Mouse (Mus musculus): Measurements from ENCODE around the gene Tgfbr3.
"Not testable (repeated sequence)": the region's sequence is repeated elsewhere in the genome, so short reads cannot be mapped to it uniquely, and the experiment has no call there.

The Tgfbr3 gene

GRCm38 (mm10) chr5:107237971-107238426 lies 51.4 kb downstream of the Tgfbr3 start:
- DNase-seq = no peak

- DNase-seq = no peak
Measured at GRCm38 (mm10) chr5:107236975-107237374, 52.5 kb downstream of the Tgfbr3 start.

GRCm38 (mm10) chr5:107236039-107236438 lies 53.4 kb downstream of the Tgfbr3 start:
- no peak for DNase-seq

GRCm38 (mm10) chr5:107233366-107234354 lies 55.8 kb downstream of the Tgfbr3 start:
- DNase-seq = no peak

GRCm38 (mm10) chr5:107230189-107230588 lies 59.2 kb downstream of the Tgfbr3 start:
- no peak for DNase-seq

- DNase-seq = no peak
Measured at GRCm38 (mm10) chr5:107229037-107229436, 60.4 kb downstream of the Tgfbr3 start.

GRCm38 (mm10) chr5:107227580-107227979 lies 61.8 kb downstream of the Tgfbr3 start:
- no peak for DNase-seq

- no peak for DNase-seq
Measured at GRCm38 (mm10) chr5:107224820-107225417, 64.5 kb downstream of the Tgfbr3 start.

- DNase-seq = no peak
Measured at GRCm38 (mm10) chr5:107224151-107224550, 65.3 kb downstream of the Tgfbr3 start.

- DNase-seq = not testable (repeated sequence)
Measured at GRCm38 (mm10) chr5:107223483-107223882, 65.9 kb downstream of the Tgfbr3 start.

- DNase-seq = no peak
Measured at GRCm38 (mm10) chr5:107223029-107223428, 66.4 kb downstream of the Tgfbr3 start.

- no peak for DNase-seq
Measured at GRCm38 (mm10) chr5:107222670-107223005, 66.8 kb downstream of the Tgfbr3 start.

- DNase-seq = no peak
Measured at GRCm38 (mm10) chr5:107221892-107222669, 67.3 kb downstream of the Tgfbr3 start.

GRCm38 (mm10) chr5:107220936-107221335 lies 68.5 kb downstream of the Tgfbr3 start:
- no peak for DNase-seq

- DNase-seq = no peak
Measured at GRCm38 (mm10) chr5:107219883-107220282, 69.5 kb downstream of the Tgfbr3 start.

GRCm38 (mm10) chr5:107219318-107219717 lies 70.1 kb downstream of the Tgfbr3 start:
- no peak for DNase-seq

GRCm38 (mm10) chr5:107218594-107218993 lies 70.8 kb downstream of the Tgfbr3 start:
- DNase-seq = no peak

GRCm38 (mm10) chr5:107217139-107217538 lies 72.3 kb downstream of the Tgfbr3 start:
- DNase-seq = no peak

GRCm38 (mm10) chr5:107213373-107214132 lies 75.9 kb downstream of the Tgfbr3 start:
- no peak for DNase-seq

- no peak for DNase-seq
Measured at GRCm38 (mm10) chr5:107211830-107212370, 77.5 kb downstream of the Tgfbr3 start.

GRCm38 (mm10) chr5:107210040-107210439 lies 79.4 kb downstream of the Tgfbr3 start:
- DNase-seq = no peak

GRCm38 (mm10) chr5:107207911-107208310 lies 81.5 kb downstream of the Tgfbr3 start:
- no peak for DNase-seq

Data from layer of hippocampus, adult 9-11 months (tissue).